Mouse (Mus musculus) kidney, postnatal 0 days (tissue): ENCODE results near the gene Zfp59. TPM values are rescaled to one million over a fixed set of nuclear protein-coding genes. Genes with fewer than 3 reads are reported as not detected.

Experiments
- ATAC-seq: fragments of 200-750 bp; cut with Nextera tagmentation; replicated peaks from 2 replicates; pipeline ENCODE4 v1.8.0; 2017; ENCODE audit warnings: low read depth, moderate number of reproducible peaks, moderate TSS enrichment, moderate library complexity; ENCODE audit not compliant: low FRiP score
- DNase-seq: peaks from one replicate; pipeline ENCODE4 v3.0.0-alpha.2; 2016; ENCODE audit warnings: low spot score
- H3K27ac ChIP-seq: fragments of 300-500 bp; sonication (generic); 2 replicates; pipeline ENCODE4 v1.5.1; 2014; ENCODE audit warnings: mild to moderate bottlenecking
- H3K27me3 ChIP-seq: fragments of 300-500 bp; sonication (generic); 2 replicates; pipeline ENCODE4 v1.6.1; 2014; ENCODE audit warnings: low read length, mixed read lengths; ENCODE audit not compliant: insufficient read depth
- H3K36me3 ChIP-seq: fragments of 300-500 bp; sonication (generic); 2 replicates; pipeline ENCODE4 v1.6.1; 2014; ENCODE audit warnings: low read length, mixed read lengths; ENCODE audit not compliant: insufficient read depth
- H3K4me1 ChIP-seq: fragments of 300-500 bp; sonication (generic); replicated peaks from 2 replicates; pipeline ENCODE4 v1.6.1; 2014; ENCODE audit warnings: antibody characterized with exemption, low read length, mixed read lengths; ENCODE audit not compliant: insufficient read depth
- H3K4me2 ChIP-seq: fragments of 300-500 bp; sonication (generic); 2 replicates; pipeline ENCODE4 v1.6.1; 2014; ENCODE audit warnings: mild to moderate bottlenecking, low read length, moderate library complexity, mixed read lengths
- H3K4me3 ChIP-seq: fragments of 300-500 bp; sonication (generic); replicated peaks from 2 replicates; pipeline ENCODE4 v1.5.1; 2014; ENCODE audit warnings: low read depth, low read length
- H3K9ac ChIP-seq: fragments of 300-500 bp; sonication (generic); 2 replicates; pipeline ENCODE4 v1.6.1; 2014; ENCODE audit warnings: low read depth, low read length
- H3K9me3 ChIP-seq: fragments of 300-500 bp; sonication (generic); replicated peaks from 2 replicates; pipeline ENCODE4 v1.6.1; 2016; ENCODE audit warnings: low read length, inconsistent platforms, mixed read lengths
- CTCF ChIP-seq: IDR thresholded peaks from 2 replicates; pipeline ENCODE4 v1.5.1; 2016; ENCODE audit warnings: antibody characterized with exemption, low read depth, mild to moderate bottlenecking, moderate library complexity
- WGBS: fragments of 180-500 bp; shearing (Covaris S2); extraction: QIAGEN DNeasy Blood & Tissue Kit; methylation state at CpG from one replicate; pipeline ENCODE4 v1.1.7; 2014; 5-methylcytosine and 5-hydroxymethylcytosine counted together
- polyA plus RNA-seq: library from polyadenylated mRNA; unstranded; fragments of >200 nt; fragmentation: Nextera tagmentation; extraction: Ambion mirVana; gene quantifications from 2 replicates; pipeline ENCODE4 v1.2.1, GENCODE M21; 2015

Gene Zfp59
- polyA plus RNA-seq, 1 experiment from 2014 or later: 6.0 TPM

- no peak for TF ChIP-seq CTCF
- Histone ChIP-seq H3K4me1 (no peaks in the 10 kb centered on the region; the same call in 1 of the 2 replicates), H3K9ac (no peak overlapping the region), H3K4me3 (no peak overlapping the region), H3K36me3 (no peaks in the 10 kb centered on the region), H3K9me3 (no peaks in the 10 kb centered on the region), H3K27ac (no peak overlapping the region), H3K4me2 (no peak overlapping the region), H3K27me3 (no peaks in the 10 kb centered on the region)
- WGBS: 85% methylated on average over 2 of the region's 2 CpGs
- no peak for DNase-seq
- no peak for ATAC-seq
Observed at GRCm38 (mm10) chr7:27834131-27834530, 4.3 kb upstream of the Zfp59 start.

GRCm38 (mm10) chr7:27837896-27838295, 511 bp upstream of the Zfp59 start:
- Histone ChIP-seq H3K9me3 (no peaks in the 10 kb centered on the region), H3K4me1 (no peaks in the 10 kb centered on the region; the same call in 1 of the 2 replicates), H3K27ac (peak overlapping the region; percentile 67), H3K4me2 (peak overlapping the region; percentile 55), H3K9ac (peak overlapping the region; percentile 46), H3K4me3 (peak overlapping the region; percentile 38), H3K36me3 (no peaks in the 10 kb centered on the region), H3K27me3 (no peaks in the 10 kb centered on the region)
- no peak for ATAC-seq
- 27% methylated on average over 6 of the region's 6 CpGs for WGBS
- peak; percentile 25 for DNase-seq
- TF ChIP-seq CTCF: no peak

GRCm38 (mm10) chr7:27839596-27839995, 1.2 kb downstream of the Zfp59 start:
- Histone ChIP-seq H3K4me1 (no peaks in the 10 kb centered on the region; the same call in 1 of the 2 replicates), H3K27ac (no peak overlapping the region), H3K27me3 (no peaks in the 10 kb centered on the region), H3K9ac (no peak overlapping the region), H3K36me3 (no peaks in the 10 kb centered on the region), H3K4me3 (no peak overlapping the region), H3K9me3 (no peaks in the 10 kb centered on the region), H3K4me2 (no peak overlapping the region)
- ATAC-seq: no peak
- DNase-seq: no peak
- 96% methylated on average over 7 of the region's 7 CpGs for WGBS
- no peak for TF ChIP-seq CTCF

- H3K4me3 ChIP-seq: no peak overlapping the region
- no peaks in the 10 kb centered on the region; the same call in 1 of the 2 replicates for H3K4me1 ChIP-seq
- H3K9ac ChIP-seq: no peak overlapping the region
- no peaks in the 10 kb centered on the region for H3K36me3 ChIP-seq
- H3K9me3 ChIP-seq: no peaks in the 10 kb centered on the region
- TF ChIP-seq CTCF: no peak
- ATAC-seq (no peak), DNase-seq (no peak)
- H3K27me3 ChIP-seq: no peaks in the 10 kb centered on the region
- no peak overlapping the region for H3K27ac ChIP-seq
- WGBS: 92% methylated on average over 6 of the region's 6 CpGs
- H3K4me2 ChIP-seq: no peak overlapping the region
Observed at GRCm38 (mm10) chr7:27840104-27840503, 1.7 kb downstream of the Zfp59 start.

GRCm38 (mm10) chr7:27857227-27857626, 18.8 kb downstream of the Zfp59 start, which contains the start of gene Zfp607a:
TSS of gene Zfp607a (plus strand) at chr7:27857527.
- H3K9me3 ChIP-seq: no peaks in the 10 kb centered on the region
- TF ChIP-seq CTCF: no peak
- H3K4me1 ChIP-seq: no peaks in the 10 kb centered on the region
- H3K4me2 ChIP-seq: no peak within 1 kb of the TSS
- no peak within 1 kb of the TSS for H3K4me3 ChIP-seq
- H3K27ac ChIP-seq: no peak within 1 kb of the TSS
- WGBS: 98% methylated on average over 1 of the region's 1 CpGs
- H3K27me3 ChIP-seq: no peaks in the 10 kb centered on the region
- no peak for DNase-seq
- 0 out of 2 replicates have a peak, but pooled peaks cover 7% of the 10 kb centered on the region for H3K36me3 ChIP-seq
- no peak for ATAC-seq
- no peak within 1 kb of the TSS for H3K9ac ChIP-seq

- Histone ChIP-seq H3K4me1 (no peaks in the 10 kb centered on the region), H3K4me2 (peak overlapping the region; percentile 71), H3K9ac (peak overlapping the region; percentile 63), H3K36me3 (peaks cover 4% of the 10 kb centered on the region; the same call in 1 of the 2 replicates), H3K9me3 (no peaks in the 10 kb centered on the region), H3K27ac (peak overlapping the region; percentile 85), H3K27me3 (no peaks in the 10 kb centered on the region), H3K4me3 (peak overlapping the region; percentile 56)
- no peak for TF ChIP-seq CTCF
- 25% methylated on average over 10 of the region's 10 CpGs for WGBS
- peak; percentile 41 for DNase-seq
- no peak for ATAC-seq
Observed at GRCm38 (mm10) chr7:27859301-27860251, 21.2 kb downstream of the Zfp59 start.
